Mouse (Mus musculus) regulatory T cell (primary cell): ENCODE measurements around the gene Sel1l3.

ENCODE experiments used
- in situ Hi-C: fragments of 300-600 bp; cut with MboI, MseI; formaldehyde crosslinking; loops from one replicate; pipeline ENCODE4 v1.15.1; 2025; ENCODE audit warnings: high pct_unique_total_duplicates

The Sel1l3 gene

DNA sequence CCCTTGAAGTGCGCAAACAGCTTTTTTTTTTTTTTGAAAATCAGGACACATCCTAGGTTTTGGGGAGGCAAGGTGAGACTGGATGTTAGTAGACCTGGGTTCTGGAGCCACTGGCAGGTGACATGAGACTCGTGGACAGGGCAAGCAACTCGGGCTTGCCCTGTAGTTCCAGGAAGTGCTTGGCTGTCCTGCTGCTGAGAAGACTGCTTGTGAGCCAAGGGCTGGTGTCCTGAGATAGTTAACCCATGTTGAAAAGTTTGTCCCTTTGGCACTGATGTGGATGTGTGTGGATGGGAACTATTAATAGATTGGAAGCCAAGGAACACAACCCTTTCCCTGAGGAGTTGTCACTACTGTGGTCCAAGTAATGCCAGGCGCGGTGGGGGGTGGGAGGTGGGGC is 635 bp upstream of the Sel1l3 start:
- in situ Hi-C loops, result no loop called here

GRCm38 (mm10) chr5:53212782-53213710 is 681 bp downstream of the Sel1l3 start:
- in situ Hi-C loops, result no loop called here

GRCm38 (mm10) chr5:53212087-53212781 is 1.5 kb downstream of the Sel1l3 start:
- in situ Hi-C loops, result no loop called here

DNA sequence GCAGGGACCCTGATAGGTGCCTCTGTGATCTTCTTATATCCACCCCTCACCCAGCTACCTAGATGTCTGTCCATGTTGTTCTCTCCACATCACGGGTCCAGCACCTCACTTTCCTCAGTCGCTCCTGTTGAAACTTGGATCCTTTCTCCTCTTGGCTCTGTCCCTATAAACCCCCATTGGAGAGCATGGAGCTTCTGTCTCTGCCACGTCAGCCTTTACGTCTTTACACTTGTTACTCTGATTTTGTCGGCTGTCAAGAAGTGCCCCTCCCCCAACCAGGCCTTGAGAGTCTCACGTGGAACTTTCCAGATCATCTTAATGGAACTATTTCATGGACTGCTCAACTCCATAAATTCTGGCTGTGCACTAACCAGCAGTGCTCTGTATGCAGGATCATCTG is 2.5 kb downstream of the Sel1l3 start:
- in situ Hi-C loops, result no loop called here

GRCm38 (mm10) chr5:53210481-53210880 is 3.2 kb downstream of the Sel1l3 start:
- in situ Hi-C loops, result no loop called here

DNA sequence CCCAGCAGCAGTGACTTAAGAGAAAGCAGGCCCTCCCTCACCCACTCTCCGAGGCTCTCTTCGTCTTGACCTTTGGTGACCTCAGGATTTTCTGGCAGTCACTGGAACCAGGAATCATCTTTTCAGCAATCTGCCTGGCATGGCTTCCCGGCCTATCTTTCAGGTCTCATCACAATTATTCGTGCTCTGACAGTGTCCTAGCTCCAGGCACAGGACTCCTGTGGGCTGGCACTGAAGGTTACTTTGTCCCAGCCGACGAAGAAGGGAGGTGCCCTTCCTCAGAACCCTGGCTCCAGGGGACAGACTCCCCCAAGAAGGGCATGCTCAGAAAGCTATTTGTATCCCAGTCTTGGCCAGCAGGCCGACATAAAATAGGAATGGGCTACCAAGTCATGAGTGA is 4.0 kb downstream of the Sel1l3 start:
- in situ Hi-C loops, result no loop called here

DNA sequence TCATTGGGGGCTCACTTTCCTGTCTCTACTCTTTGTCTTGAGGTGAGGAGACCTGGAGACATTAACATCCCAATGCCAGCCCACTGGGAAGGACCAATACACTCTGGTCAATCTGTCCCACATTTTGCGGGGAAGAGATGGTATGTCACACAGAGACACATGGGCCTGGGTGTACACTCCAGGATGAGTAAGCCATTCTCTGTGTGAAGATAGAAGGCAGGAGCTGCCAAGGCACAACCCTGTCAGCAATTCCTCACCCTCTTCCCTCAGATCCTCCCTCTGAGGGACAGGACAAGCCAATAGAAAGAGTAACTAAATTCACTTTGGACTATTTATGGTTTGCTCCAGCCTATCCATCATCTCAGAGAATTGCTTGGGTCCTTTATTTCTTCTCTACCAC is 5.0 kb downstream of the Sel1l3 start:
- in situ Hi-C loops, result no loop called here

DNA sequence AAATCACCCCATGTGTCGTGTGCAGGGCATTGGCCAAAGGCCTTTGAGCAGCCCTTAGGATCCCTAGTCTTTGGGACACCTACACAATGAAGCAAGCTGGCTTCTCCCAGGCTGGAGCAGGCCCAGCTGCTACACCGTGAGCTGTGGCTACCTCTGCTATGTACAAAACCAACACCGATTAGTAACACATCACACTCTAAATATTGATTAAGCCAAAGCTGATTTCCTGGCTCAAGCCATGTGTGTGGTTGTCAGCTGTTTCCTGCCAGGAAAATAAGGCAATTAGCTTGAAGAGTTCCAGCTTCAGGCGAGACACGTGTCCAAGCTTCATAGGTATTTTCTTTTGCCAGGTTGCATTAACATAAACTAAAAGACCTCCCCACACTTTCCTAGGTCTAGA is 7.2 kb downstream of the Sel1l3 start:
- in situ Hi-C loops, result no loop called here

DNA sequence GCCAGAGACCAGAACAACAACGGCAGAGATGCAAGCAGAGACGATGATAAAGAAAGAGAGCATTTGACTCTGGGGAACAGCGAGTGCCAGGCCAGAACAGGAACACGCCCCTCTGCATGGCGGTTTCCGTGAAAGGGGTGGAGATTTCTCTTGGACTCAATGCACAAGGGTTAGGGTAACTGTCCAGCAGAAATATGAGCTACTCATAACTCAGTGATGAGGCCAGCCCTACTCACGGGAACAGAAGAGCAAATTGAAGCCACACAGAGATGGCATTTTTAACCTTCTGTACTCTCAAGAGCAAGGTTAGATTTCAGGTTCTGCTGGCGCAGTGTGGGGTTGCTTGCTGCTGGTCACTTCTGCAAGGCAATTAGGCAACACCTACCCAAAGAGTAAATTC is 11.0 kb downstream of the Sel1l3 start:
- in situ Hi-C loops, result no loop called here

DNA sequence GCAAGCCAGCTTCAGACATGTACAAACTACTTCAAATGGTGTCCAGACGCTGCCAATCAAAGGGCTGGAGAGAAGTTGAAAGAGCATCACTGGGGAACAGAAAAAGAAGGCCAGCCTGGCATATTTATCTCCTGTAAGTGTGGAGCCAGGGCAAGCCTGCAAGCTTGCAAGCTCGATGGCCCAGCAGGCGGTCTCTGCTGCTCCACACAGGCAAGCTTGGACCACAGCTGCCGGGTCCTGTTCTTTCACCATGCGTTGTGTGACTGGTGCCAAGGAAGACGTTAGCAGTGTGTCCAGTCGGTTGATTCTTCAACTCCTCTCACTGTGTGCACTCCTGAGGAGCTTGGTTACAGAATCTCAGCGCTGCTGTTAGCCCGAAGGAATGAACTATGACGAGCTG is 12.9 kb downstream of the Sel1l3 start:
- in situ Hi-C loops, result no loop called here

GRCm38 (mm10) chr5:53198408-53198807 is 15.3 kb downstream of the Sel1l3 start:
- in situ Hi-C loops, result no loop called here

DNA sequence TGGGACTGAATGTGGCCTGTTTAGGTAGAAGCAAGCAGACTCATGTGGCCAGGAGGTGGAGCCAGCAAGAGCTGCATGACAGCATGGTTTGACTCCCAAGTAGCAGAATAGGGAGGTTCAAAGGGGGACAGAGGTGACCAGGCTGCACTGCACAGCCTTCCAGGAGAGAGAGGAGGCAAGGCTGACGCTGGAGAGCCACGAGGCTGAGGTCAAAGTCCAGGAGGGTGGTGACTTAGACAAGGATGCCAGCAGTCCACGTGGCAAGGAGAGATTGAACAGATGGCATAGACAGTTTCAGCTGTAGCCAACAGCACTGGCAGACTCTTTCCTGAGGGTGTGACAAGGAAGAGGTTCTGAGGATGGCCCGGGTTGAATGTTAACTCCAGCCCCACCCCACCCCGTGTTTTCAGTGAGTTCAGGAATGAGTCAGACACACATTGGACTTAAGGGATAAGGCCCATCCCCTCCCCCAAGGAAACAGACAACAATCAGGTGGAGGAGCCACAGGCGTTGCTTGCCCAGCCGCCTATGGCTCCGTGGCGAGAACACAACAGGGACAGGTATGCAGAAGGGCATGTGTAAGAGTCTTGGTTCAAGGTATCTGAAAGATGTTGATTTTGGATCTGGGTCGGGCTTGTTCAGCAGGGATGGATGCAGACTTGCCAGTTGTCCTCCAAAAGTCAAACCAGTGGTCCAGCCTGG is 17.2 kb downstream of the Sel1l3 start:
- in situ Hi-C loops, result no loop called here

DNA sequence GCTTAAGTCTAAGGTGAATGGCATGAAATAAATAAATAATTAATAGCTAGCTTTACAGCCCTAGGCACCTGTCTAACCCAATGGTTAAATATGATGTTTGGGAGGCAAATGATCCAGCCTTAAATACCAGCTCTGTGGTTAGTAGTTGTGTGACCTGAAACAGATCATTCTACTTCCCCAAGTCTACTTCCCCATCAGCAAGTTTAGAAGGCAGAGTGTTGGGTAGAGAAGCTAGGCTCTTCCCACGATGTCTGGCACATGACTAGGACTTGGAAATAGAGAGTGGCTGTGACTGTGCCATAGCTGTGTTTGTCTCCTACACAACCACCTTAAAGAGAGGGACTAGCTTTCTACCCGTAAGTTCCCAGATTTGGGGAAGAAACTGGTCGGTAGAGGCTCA is 18.9 kb downstream of the Sel1l3 start:
- in situ Hi-C loops, result no loop called here

GRCm38 (mm10) chr5:53194421-53194820 is 19.3 kb downstream of the Sel1l3 start:
- in situ Hi-C loops, result no loop called here

GRCm38 (mm10) chr5:53193092-53194030 is 20.4 kb downstream of the Sel1l3 start:
- in situ Hi-C loops, result no loop called here

- in situ Hi-C loops, result no loop called here
Observed at GRCm38 (mm10) chr5:53188608-53189007, 25.1 kb downstream of the Sel1l3 start.

DNA sequence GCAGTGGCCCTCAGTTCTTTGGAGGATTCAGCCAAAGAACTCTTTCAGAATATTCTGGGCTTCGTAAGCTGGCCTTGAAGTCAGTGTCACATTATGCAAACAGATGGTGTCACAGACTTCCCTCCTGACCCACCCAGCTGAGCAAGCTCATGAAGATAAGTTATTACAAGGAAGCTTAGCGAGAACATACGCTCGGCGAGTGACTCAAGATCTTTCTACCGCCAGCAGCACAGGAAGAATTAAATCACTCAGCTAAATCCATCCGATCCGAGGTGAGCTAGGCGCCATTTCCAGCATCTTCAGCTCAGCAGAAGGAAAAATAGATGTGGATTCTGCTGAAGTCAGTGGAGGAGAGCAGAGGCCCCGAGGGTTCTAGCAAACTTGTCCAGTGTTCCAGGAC is 26.5 kb downstream of the Sel1l3 start:
- in situ Hi-C loops, result no loop called here

DNA sequence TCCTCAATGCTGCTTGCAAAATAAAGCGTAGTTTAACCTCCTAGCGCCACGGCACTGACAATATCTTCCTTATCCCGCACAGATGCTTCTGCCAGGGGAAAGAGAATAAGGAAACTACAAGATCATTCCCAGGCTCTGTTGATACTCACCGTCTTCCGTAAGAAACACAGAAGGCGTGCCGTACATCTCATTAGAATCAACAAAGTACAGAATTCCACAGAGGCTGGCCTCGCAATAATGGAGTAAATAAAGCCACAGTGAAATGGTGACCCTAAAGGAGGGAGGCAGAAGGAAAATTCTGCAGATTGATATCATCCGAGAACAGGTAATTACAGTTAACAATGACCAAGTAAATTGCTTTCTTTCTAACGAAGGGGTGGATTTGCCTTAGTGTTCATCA is 27.9 kb downstream of the Sel1l3 start:
- in situ Hi-C loops, result no loop called here

DNA sequence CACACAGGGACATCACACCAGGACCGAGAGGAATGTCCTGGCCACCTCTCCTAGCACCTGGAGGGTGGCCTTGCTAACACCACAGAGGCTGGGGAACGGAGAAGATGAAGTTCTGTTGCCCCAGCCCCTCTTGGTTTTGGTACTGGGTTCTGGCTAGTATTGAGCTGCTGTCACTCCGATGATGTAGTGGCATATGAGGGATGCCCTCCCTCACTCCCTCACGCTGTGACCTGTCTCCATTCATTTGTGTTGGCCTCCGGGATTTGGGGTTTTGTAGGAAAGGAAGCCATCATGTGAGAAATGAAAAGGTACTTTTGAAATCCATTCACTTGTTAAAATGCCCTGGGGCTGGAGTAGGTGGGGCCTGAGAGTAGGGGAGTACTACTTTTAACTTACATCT is 33.8 kb downstream of the Sel1l3 start:
- in situ Hi-C loops, result no loop called here

- in situ Hi-C loops, result no loop called here
Observed at GRCm38 (mm10) chr5:53176703-53177102, 37.0 kb downstream of the Sel1l3 start.

GRCm38 (mm10) chr5:53176075-53176474 is 37.7 kb downstream of the Sel1l3 start:
- in situ Hi-C loops, result no loop called here
